Mouse (Mus musculus): ENCODE results near the gene Pheta2.

Pheta2 gene

GRCm38 (mm10) chr15:82338593-82339112 lies at the start of gene Pheta2, which contains the start of the genes Naga and Smdt1:
TSS of gene Pheta2 (plus strand) at chr15:82338942.
TSS of gene Naga (minus strand) at chr15:82338925.
TSS of gene Smdt1 (plus strand) at chr15:82338959.
- peak; percentile 94 for DNase-seq (ENCODE audit: low spot score)

GRCm38 (mm10) chr15:82290252-82290651 lies 48.5 kb upstream of the Pheta2 start:
- no peak for DNase-seq (ENCODE audit: low spot score)

- DNase-seq (ENCODE audit: low spot score) = no peak
These were observed 45.9 kb upstream of the Pheta2 start for GRCm38 (mm10) chr15:82292851-82293250.

- DNase-seq (ENCODE audit: low spot score) = no peak
These were observed 45.5 kb upstream of the Pheta2 start for GRCm38 (mm10) chr15:82293271-82293711.

- DNase-seq (ENCODE audit: low spot score) = no peak
These were observed 44.7 kb upstream of the Pheta2 start for GRCm38 (mm10) chr15:82294059-82294458.

- no peak for DNase-seq (ENCODE audit: low spot score)
These were observed 39.8 kb upstream of the Pheta2 start, which contains the start of gene Wbp2nl for GRCm38 (mm10) chr15:82298764-82299561. TSS of gene Wbp2nl (plus strand) at chr15:82298954.

- DNase-seq (ENCODE audit: low spot score) = no peak
These were observed 31.6 kb upstream of the Pheta2 start for GRCm38 (mm10) chr15:82307107-82307506.

- no peak for DNase-seq (ENCODE audit: low spot score)
These were observed 30.3 kb upstream of the Pheta2 start for GRCm38 (mm10) chr15:82308416-82308815.

- DNase-seq (ENCODE audit: low spot score) = no peak
These were observed 20.9 kb upstream of the Pheta2 start for GRCm38 (mm10) chr15:82317839-82318238.

- DNase-seq (ENCODE audit: low spot score) = no peak
These were observed 19.1 kb upstream of the Pheta2 start for GRCm38 (mm10) chr15:82319613-82320012.

- DNase-seq (ENCODE audit: low spot score) = no peak
These were observed 16.5 kb upstream of the Pheta2 start for GRCm38 (mm10) chr15:82322195-82322594.

GRCm38 (mm10) chr15:82325382-82325781 lies 13.4 kb upstream of the Pheta2 start:
- DNase-seq (ENCODE audit: low spot score) = no peak

GRCm38 (mm10) chr15:82335194-82335593 lies 3.5 kb upstream of the Pheta2 start:
- DNase-seq (ENCODE audit: low spot score) = no peak

GRCm38 (mm10) chr15:82336629-82337028 lies 2.1 kb upstream of the Pheta2 start:
- no peak for DNase-seq (ENCODE audit: low spot score)

GRCm38 (mm10) chr15:82337875-82338274 lies 867 bp upstream of the Pheta2 start:
- no peak for DNase-seq (ENCODE audit: low spot score)

- DNase-seq (ENCODE audit: low spot score) = no peak
These were observed 408 bp downstream of the Pheta2 start for GRCm38 (mm10) chr15:82339150-82339549.

- no peak for DNase-seq (ENCODE audit: low spot score)
These were observed 1.0 kb downstream of the Pheta2 start for GRCm38 (mm10) chr15:82339634-82340254.

GRCm38 (mm10) chr15:82340414-82341035 lies 1.8 kb downstream of the Pheta2 start:
- no peak for DNase-seq (ENCODE audit: low spot score)

- DNase-seq (ENCODE audit: low spot score) = peak; percentile 56
These were observed 2.3 kb downstream of the Pheta2 start for GRCm38 (mm10) chr15:82341036-82341501.

- no peak for DNase-seq (ENCODE audit: low spot score)
These were observed 3.2 kb downstream of the Pheta2 start for GRCm38 (mm10) chr15:82341675-82342542.

GRCm38 (mm10) chr15:82342543-82342935 lies 3.8 kb downstream of the Pheta2 start:
- no peak for DNase-seq (ENCODE audit: low spot score)

All from MN1 (cell line).